Mouse (Mus musculus): ENCODE results near the gene Ncbp3. TPM values are rescaled to one million over a fixed set of nuclear protein-coding genes. Genes with fewer than 3 reads are reported as not detected.

Ncbp3 gene
- total RNA-seq, 1 experiment: 10.4 TPM

DNA sequence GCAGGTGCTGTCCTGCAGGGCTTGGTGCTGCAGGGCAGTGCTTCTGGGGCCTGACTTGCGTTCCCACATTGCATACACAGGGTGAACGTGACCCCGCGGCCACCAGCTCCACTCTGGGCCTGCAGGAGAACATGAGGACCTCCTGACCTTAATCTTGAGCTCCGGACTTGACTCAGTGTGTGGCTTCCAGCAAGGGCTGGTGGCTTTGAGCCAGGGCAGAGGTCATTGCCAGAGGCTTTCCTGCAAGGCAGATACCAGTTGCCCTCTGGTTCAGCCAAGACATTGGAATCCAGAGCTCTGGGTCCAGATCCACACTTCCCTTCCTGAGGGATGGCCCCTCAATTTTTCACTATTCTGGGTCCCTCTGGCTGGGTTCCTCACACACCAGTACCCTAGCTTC is 33.6 kb upstream of the Ncbp3 start:
- DNase-seq (ENCODE audit: low read depth, low spot score): no peak
- Histone ChIP-seq H3K4me3 (ENCODE audit: insufficient read depth in 1 of 2, low read depth in 1 of 2, low read length in 2 of 2, poor library complexity in 1 of 2, severe bottlenecking in 1 of 2) (no peak overlapping the region), H3K9me3 (ENCODE audit: control insufficient read depth, insufficient read depth, low read depth, low read length) (no peaks in the 10 kb centered on the region), H3K9ac (ENCODE audit: insufficient read depth, low read depth, low read length, poor library complexity, severe bottlenecking) (no peak overlapping the region), H3K27ac (ENCODE audit: insufficient read depth, low read depth, low read length, poor library complexity, severe bottlenecking) (no peak overlapping the region), H3K36me3 (ENCODE audit: control insufficient read depth, insufficient read depth, low read length, poor library complexity, severe bottlenecking) (no peaks in the 10 kb centered on the region), H3K4me1 (ENCODE audit: control insufficient read depth in 2 of 2, insufficient read depth in 2 of 2, low read length in 2 of 2, poor library complexity in 1 of 2) (no peaks in the 10 kb centered on the region)
- TF ChIP-seq HCFC1 (IDR thresholded peaks at IDR 0.05; ENCODE audit: borderline replicate concordance, insufficient read depth, low read length): no peak
- no peak for TF ChIP-seq ZNF384 (IDR thresholded peaks at IDR 0.05; ENCODE audit: low read depth, low read length)
- no peak for TF ChIP-seq MAFK (IDR thresholded peaks at IDR 0.05; ENCODE audit: insufficient read depth, low read depth, low read length)
- TF ChIP-seq ZC3H11A (IDR thresholded peaks at IDR 0.05; ENCODE audit: borderline replicate concordance, low read depth, low read length): no peak
- no peak for TF ChIP-seq CHD2 (IDR thresholded peaks at IDR 0.05; ENCODE audit: low read depth, low read length)
- in situ Hi-C loops (cut with MboI; ENCODE audit: low sequenced_read_pairs in 2 of 2, unreplicated experiment in 2 of 2): no loop called here

DNA sequence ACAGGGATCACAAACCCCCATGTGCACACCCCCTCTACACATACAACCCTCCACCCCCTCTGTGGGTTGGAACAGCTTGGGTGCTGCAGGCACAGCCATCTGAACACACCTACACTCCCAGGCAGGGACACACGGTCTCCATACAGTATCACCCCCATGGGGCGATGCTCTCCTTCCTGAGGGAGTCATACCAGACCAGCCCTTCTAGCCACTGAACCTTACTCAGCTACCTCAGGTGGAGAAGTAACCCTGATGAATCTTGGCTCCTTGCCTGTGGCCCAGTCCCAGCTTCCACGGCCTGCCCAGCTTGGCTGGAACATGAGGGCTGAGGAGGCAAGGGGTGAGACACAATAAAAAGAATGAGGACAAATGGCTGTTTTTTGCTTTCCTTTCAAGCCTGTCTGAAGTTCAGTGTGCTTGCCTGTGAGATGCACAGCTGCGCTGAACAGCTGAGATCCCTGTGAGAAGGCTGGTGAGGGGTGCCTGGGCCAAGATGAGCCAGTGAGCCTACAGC is 32.7 kb upstream of the Ncbp3 start:
- Histone ChIP-seq H3K9ac (ENCODE audit: insufficient read depth, low read depth, low read length, poor library complexity, severe bottlenecking) (no peak overlapping the region), H3K36me3 (ENCODE audit: control insufficient read depth, insufficient read depth, low read length, poor library complexity, severe bottlenecking) (no peaks in the 10 kb centered on the region), H3K4me1 (ENCODE audit: control insufficient read depth in 2 of 2, insufficient read depth in 2 of 2, low read length in 2 of 2, poor library complexity in 1 of 2) (peaks cover 0 to 4% of the 10 kb centered on the region in 2 experiments; a peak in 1 of 4 replicates), H3K9me3 (ENCODE audit: control insufficient read depth, insufficient read depth, low read depth, low read length) (no peaks in the 10 kb centered on the region), H3K4me3 (ENCODE audit: insufficient read depth in 1 of 2, low read depth in 1 of 2, low read length in 2 of 2, poor library complexity in 1 of 2, severe bottlenecking in 1 of 2) (no peak overlapping the region), H3K27ac (ENCODE audit: insufficient read depth, low read depth, low read length, poor library complexity, severe bottlenecking) (no peak overlapping the region)
- no peak for DNase-seq (ENCODE audit: low read depth, low spot score)
- in situ Hi-C loops (cut with MboI; ENCODE audit: low sequenced_read_pairs in 2 of 2, unreplicated experiment in 2 of 2): no loop called here
- no peak for TF ChIP-seq MAFK (IDR thresholded peaks at IDR 0.05; ENCODE audit: insufficient read depth, low read depth, low read length)
- no peak for TF ChIP-seq CHD2 (IDR thresholded peaks at IDR 0.05; ENCODE audit: low read depth, low read length)
- TF ChIP-seq HCFC1 (IDR thresholded peaks at IDR 0.05; ENCODE audit: borderline replicate concordance, insufficient read depth, low read length): no peak
- TF ChIP-seq ZC3H11A (IDR thresholded peaks at IDR 0.05; ENCODE audit: borderline replicate concordance, low read depth, low read length): no peak
- no peak for TF ChIP-seq ZNF384 (IDR thresholded peaks at IDR 0.05; ENCODE audit: low read depth, low read length)

DNA sequence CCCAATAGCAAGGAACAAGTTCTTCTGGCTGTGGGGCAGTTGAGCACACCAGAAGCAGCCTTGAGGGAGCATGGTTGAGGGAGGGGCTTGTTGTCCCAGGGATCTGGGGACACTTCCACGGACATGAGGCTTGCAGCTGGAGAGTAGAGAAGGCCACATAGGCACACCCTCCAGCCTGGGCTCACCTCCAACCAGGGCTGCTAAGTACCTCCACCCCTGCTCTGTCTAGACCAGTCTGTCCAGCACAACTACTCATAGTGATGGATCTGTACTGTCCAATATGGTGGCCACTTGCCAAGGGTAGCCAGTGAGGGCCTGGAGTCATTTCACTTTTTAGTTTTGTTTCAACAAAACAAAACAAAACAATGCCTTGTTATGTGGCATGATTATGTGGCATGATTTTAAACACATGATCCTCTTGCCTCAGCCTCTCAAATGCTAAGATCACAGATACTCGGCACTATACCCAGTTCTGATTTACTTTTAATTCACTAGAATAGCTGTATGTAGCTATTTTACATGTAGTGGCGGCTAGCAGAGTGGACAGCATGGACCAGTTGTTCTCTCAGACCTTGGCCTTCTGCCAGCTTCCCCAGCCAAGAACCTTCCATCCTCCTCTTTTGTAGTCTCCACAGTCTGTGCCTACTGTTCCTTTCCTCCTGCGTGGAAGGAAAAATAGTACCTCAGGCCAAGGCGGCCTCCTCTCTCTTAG is 32.0 kb upstream of the Ncbp3 start:
- no peak overlapping the region for H3K4me3 ChIP-seq (ENCODE audit: insufficient read depth in 1 of 2, low read depth in 1 of 2, low read length in 2 of 2, poor library complexity in 1 of 2, severe bottlenecking in 1 of 2)
- no peak for TF ChIP-seq CHD2 (IDR thresholded peaks at IDR 0.05; ENCODE audit: low read depth, low read length)
- TF ChIP-seq ZNF384 (IDR thresholded peaks at IDR 0.05; ENCODE audit: low read depth, low read length): no peak
- TF ChIP-seq ZC3H11A (IDR thresholded peaks at IDR 0.05; ENCODE audit: borderline replicate concordance, low read depth, low read length): no peak
- TF ChIP-seq HCFC1 (IDR thresholded peaks at IDR 0.05; ENCODE audit: borderline replicate concordance, insufficient read depth, low read length): no peak
- no peak for TF ChIP-seq MAFK (IDR thresholded peaks at IDR 0.05; ENCODE audit: insufficient read depth, low read depth, low read length)
- H3K36me3 ChIP-seq (ENCODE audit: control insufficient read depth, insufficient read depth, low read length, poor library complexity, severe bottlenecking): no peaks in the 10 kb centered on the region
- H3K27ac ChIP-seq (ENCODE audit: insufficient read depth, low read depth, low read length, poor library complexity, severe bottlenecking): no peak overlapping the region
- H3K4me1 ChIP-seq (ENCODE audit: control insufficient read depth in 2 of 2, insufficient read depth in 2 of 2, low read length in 2 of 2, poor library complexity in 1 of 2): peaks cover 0 to 4% of the 10 kb centered on the region in 2 experiments; a peak in 1 of 4 replicates
- H3K9me3 ChIP-seq (ENCODE audit: control insufficient read depth, insufficient read depth, low read depth, low read length): no peaks in the 10 kb centered on the region
- H3K9ac ChIP-seq (ENCODE audit: insufficient read depth, low read depth, low read length, poor library complexity, severe bottlenecking): no peak overlapping the region
- DNase-seq (ENCODE audit: low read depth, low spot score): no peak
- in situ Hi-C loops (cut with MboI; ENCODE audit: low sequenced_read_pairs in 2 of 2, unreplicated experiment in 2 of 2): no loop called here

DNA sequence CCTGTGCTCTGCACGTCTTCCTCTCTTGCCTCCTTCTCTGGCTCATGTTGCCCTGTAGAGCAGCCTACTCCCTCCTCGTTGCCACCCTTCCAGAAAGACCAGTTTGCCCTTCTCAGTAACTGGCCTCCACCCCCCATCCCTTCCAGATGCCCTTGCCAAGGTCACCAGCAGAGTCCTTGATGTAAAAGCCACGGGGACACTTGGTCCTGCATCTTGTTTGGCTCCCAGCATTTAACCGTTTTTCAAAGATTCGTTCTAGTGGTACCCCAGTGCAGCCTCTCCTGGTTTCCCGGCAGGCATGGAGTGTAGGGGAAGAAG is 31.5 kb upstream of the Ncbp3 start:
- DNase-seq (ENCODE audit: low read depth, low spot score): no peak
- H3K9me3 ChIP-seq (ENCODE audit: control insufficient read depth, insufficient read depth, low read depth, low read length): no peaks in the 10 kb centered on the region
- TF ChIP-seq ZNF384 (IDR thresholded peaks at IDR 0.05; ENCODE audit: low read depth, low read length) (no peak), ZC3H11A (IDR thresholded peaks at IDR 0.05; ENCODE audit: borderline replicate concordance, low read depth, low read length) (no peak), MAFK (IDR thresholded peaks at IDR 0.05; ENCODE audit: insufficient read depth, low read depth, low read length) (no peak), CHD2 (IDR thresholded peaks at IDR 0.05; ENCODE audit: low read depth, low read length) (no peak), HCFC1 (IDR thresholded peaks at IDR 0.05; ENCODE audit: borderline replicate concordance, insufficient read depth, low read length) (no peak)

More for the DNA sequence above, 31.5 kb upstream of the Ncbp3 start:
- Histone ChIP-seq H3K36me3 (ENCODE audit: control insufficient read depth, insufficient read depth, low read length, poor library complexity, severe bottlenecking) (no peaks in the 10 kb centered on the region), H3K4me3 (ENCODE audit: insufficient read depth in 1 of 2, low read depth in 1 of 2, low read length in 2 of 2, poor library complexity in 1 of 2, severe bottlenecking in 1 of 2) (no peak overlapping the region), H3K4me1 (ENCODE audit: control insufficient read depth in 2 of 2, insufficient read depth in 2 of 2, low read length in 2 of 2, poor library complexity in 1 of 2) (peaks cover 0 to 4% of the 10 kb centered on the region in 2 experiments; a peak in 1 of 4 replicates), H3K9ac (ENCODE audit: insufficient read depth, low read depth, low read length, poor library complexity, severe bottlenecking) (no peak overlapping the region), H3K27ac (ENCODE audit: insufficient read depth, low read depth, low read length, poor library complexity, severe bottlenecking) (no peak overlapping the region)
- in situ Hi-C loops (cut with MboI; ENCODE audit: low sequenced_read_pairs in 2 of 2, unreplicated experiment in 2 of 2): no loop called here

Measured in ES-E14 (cell line).